Mouse (Mus musculus) ovary, postnatal 14 days (tissue): ENCODE results near the gene Gm20931.
"Not testable (repeated sequence)": the region's sequence is repeated elsewhere in the genome, so short reads cannot be mapped to it uniquely, and the experiment has no call there.

Source experiments
- DNase-seq: peaks from one replicate; pipeline ENCODE4 v3.0.0; 2022; ENCODE audit warnings: low spot score

The Gm20931 gene

GRCm38 (mm10) chrY:55213420-55213819 lies at the start of gene Gm20931:
TSS of gene Gm20931 (plus strand) at chrY:55213720.
- not testable (repeated sequence) for DNase-seq
